Mouse (Mus musculus): ENCODE measurements around the gene Cdh3.
"Not testable (repeated sequence)": the region's sequence is repeated elsewhere in the genome, so short reads cannot be mapped to it uniquely, and the experiment has no call there.

Gene Cdh3

GRCm38 (mm10) chr8:106572175-106572574, 61.5 kb downstream of the Cdh3 start:
- not testable (repeated sequence) for DNase-seq

- DNase-seq, result not testable (repeated sequence)
These were observed 62.5 kb downstream of the Cdh3 start, which contains the start of gene Gm10073 for GRCm38 (mm10) chr8:106573168-106573567. Gm10073 (minus strand) TSS chr8:106573461.

DNA sequence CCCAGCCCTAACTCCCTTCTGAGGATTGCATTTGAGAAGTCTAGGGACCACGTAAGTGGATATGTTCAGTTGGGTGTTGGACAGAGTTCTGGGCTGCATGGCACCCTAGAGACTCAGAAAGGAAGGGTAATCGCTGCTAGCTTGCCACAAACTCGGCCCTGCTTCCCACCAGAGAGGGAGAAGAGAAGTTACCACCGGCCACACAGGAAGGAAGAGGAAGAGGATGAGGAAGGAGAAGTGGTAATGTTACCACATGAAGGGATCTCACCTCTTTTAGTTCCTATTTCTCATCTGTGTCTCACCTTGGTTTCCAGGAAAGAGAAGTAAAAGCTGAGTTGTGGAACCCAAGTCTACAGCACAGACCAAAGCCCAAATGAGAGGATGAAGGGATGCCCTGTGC, 63.6 kb downstream of the Cdh3 start:
- DNase-seq, result no peak

GRCm38 (mm10) chr8:106576849-106577555, 66.3 kb downstream of the Cdh3 start:
- peak; percentile 46 for DNase-seq

GRCm38 (mm10) chr8:106579510-106579909, 68.8 kb downstream of the Cdh3 start:
- DNase-seq, result no peak

DNA sequence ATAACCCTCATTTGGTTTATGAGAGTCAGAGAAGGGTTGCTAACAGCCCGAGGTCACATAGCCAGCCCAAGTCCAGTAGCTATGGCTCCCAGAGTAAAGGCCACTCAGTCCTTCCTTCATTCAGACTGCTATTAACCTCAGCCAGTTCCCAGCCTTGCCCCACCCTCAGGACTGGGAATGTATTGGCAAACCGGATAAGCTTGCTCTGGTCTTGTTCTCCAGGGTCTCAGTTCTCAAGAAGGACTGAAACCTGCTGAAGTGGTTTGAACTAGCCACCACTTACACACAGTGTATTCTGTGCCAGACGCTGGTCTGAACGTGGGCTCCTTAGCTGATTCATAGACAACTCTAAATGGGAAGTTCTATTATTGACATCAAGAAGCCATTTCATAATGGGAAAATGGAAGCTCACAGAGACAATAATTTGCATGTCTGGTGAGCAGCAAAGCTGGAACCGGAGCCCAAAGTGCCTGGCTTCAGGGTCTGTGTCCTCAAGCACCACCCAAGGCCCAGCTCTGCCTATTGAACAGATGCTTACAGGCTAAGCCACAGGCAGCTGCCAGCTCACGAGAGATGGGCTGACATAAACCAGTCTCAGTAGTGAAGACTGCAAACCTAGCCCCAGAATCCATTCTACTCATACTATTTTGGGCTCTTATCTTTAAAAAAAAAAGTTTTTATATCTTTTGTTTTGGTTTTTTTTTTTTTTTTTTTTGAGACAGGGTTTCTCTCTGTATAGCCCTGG, 70.8 kb downstream of the Cdh3 start:
- DNase-seq, result no peak

GRCm38 (mm10) chr8:106584942-106585670, 74.4 kb downstream of the Cdh3 start:
- no peak for DNase-seq

DNA sequence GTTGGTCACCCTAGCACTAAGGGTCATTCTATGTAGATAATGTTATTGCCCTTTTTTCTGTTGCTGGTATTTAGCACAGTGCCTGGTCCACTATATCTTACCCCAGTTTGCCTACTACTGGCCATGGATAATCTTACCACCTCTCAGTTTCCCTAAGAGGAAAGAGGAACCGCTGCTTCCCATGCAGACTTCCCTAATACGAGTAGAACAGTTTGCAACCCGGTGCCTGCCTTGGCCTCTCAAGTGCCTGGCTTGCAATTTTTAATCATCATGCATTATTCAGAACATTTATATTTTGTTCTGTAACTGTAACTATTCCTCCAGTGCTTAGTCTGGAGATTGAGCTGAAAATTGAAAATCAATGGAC, 75.0 kb downstream of the Cdh3 start:
- no peak for DNase-seq

DNA sequence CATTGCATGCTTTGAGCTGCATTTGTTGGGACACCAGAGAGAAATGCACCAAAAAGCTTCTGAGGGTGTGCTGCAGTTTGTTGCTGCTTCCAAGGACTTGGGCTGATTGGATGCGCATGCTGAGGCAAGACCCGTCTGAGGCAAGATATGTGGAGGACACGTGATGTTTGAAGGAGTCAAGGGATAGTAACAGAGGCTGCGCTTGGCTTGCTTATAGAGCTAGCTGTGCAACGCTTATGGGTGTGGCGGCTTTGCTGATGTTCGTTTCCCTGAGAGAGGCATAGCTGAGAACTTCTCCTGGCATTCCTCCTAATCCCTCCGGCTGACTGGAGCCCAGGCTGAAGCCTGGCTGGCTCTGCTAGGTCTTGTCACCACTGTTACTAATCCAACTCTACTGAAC, 76.2 kb downstream of the Cdh3 start:
- no peak for DNase-seq

DNA sequence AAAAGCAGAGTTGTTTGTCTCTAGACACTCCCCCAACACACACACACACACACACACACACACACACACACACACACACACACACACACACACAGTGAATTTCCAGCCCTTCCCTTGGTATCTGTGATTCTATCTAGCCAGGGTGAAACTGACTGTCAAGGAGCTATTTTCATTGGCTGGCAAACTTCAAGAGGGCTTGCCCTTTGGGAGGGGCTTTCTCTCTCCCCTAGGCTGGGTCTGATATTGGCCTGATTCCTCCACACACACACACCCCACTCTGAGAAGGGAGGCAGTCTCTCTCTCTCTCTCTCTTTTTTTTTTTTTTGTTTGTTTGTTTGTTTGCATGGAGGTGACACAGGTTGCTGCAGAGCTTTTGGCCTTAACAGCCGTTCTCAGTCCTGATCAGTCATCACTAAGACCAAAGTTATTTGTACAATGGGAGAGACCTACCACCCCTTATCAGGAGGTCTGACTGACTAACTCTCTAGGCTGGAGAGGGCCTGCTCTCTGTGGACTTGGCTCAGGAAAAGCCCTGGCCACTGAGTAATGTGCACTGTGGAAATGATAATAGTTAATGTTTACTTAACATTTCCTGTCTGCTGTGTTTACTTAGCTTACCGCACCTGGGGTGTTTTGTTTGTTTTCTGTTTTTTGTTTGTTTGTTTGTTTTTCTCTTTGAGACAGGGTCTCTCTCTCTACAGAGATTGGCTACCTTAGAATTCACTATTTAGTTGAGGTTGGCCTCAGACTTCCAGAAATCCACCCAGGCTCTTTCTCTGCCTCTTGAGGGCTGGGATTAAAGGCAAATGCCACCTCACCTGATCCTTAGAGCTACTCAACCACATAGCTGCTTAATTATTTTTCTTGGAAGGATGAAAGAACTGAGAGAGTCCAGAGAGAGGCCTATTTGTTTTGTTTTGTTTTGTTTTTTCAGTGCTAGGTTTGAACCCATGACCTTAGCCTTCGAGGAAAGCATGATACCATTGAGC, 78.0 kb downstream of the Cdh3 start:
- DNase-seq, result no peak

- no peak for DNase-seq
These were observed 81.8 kb downstream of the Cdh3 start for GRCm38 (mm10) chr8:106592458-106592857.

GRCm38 (mm10) chr8:106595623-106596022, 84.9 kb downstream of the Cdh3 start:
- DNase-seq, result not testable (repeated sequence)

DNA sequence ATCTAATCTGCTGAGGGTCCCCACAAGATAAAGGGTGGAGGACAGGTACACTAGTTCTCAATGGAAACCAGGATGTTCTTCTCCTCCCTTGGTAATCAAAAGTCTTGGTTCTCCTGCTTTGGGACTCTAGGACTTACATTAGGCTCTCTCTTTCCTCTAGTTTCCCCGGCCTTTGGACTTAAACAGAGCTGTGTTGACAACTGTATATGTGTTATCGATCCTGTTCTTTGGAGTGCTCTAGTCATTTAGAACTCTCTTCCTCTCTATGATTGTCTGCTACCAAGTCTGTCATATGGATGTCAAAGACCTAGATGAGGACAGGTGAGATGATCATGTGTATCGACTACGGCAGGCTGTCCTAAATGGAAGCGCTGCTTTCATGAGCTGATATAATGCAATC, 86.4 kb downstream of the Cdh3 start:
- no peak for DNase-seq

GRCm38 (mm10) chr8:106599265-106599979, 88.7 kb downstream of the Cdh3 start:
- no peak for DNase-seq

DNA sequence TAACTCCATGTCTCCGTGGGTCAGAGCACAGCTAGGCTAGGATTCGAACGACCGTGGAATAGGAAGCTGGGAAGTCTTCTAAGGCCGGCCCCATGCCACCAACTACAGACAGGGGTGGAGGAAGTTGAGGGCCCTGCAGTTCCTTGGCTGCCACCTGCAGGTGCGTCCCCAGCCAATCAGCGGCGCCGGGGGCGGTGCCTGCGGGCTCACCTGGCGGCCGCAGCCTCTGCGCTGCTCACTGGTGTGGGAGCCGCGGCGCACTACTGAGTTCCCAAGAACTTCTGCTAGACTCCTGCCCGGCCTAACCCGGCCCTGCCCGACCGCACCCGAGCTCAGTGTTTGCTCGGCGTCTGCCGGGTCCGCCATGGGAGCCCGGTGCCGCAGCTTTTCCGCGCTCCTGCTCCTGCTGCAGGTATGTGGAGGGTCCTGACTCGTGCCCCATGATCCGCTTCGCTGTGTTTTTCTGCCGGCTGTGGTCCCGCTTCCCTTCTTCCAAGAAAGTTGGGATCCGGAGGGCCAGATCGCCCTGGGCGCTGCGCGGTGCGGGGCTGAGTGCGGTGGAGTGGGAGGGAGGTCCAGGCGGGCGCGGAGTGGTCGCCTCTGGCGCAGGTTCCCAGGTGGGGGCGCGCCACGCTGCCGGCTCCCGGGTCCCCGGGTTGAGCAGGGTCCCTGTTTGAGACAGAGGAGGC, 92.6 kb downstream of the Cdh3 start, which contains the start of gene Cdh1:
Gene Cdh1, plus strand, starts transcription at position 221 of the 689 bp plus-strand sequence.
- DNase-seq, result peak; percentile 93

GRCm38 (mm10) chr8:106603933-106604332, 93.2 kb downstream of the Cdh3 start:
- no peak for DNase-seq

DNA sequence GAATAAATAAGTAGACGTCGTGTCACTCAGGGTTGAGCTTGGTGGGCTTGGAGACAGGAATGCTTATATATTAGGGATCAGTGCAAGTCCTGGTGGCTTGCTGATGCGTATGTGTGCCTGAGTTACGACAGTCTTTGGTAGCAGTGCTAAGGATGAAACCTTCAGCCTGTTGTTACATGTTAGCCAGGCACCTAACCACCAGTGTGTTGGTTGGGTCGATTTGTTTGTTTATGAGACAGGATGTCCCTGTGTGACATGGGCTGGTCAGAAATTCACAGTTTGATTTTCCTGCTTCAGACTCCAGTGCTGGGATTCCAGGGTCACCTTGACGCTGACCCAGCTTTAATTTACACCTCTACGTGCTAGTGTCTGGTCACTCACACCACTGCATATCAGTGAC, 95.0 kb downstream of the Cdh3 start:
- DNase-seq, result no peak

DNA sequence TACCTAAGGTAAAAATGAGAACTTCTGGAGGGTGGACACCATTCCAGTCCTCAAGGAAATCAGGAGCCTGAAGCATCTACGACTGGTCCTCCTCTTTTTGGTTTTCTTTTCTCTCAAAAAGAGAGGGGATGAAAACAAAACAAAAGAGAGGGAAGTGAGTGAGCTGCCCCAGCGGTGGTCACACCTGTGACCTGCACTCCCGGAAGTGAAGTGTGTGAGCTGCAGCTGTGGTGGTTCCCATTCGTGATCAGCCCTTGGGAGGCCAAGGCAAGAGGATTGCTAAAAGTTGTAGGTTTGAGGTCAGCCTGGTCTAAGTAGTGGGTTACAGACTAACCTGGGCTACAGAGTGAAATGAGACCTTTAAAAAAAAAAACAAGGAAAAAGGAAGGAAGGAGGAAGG, 95.4 kb downstream of the Cdh3 start:
- no peak for DNase-seq

DNA sequence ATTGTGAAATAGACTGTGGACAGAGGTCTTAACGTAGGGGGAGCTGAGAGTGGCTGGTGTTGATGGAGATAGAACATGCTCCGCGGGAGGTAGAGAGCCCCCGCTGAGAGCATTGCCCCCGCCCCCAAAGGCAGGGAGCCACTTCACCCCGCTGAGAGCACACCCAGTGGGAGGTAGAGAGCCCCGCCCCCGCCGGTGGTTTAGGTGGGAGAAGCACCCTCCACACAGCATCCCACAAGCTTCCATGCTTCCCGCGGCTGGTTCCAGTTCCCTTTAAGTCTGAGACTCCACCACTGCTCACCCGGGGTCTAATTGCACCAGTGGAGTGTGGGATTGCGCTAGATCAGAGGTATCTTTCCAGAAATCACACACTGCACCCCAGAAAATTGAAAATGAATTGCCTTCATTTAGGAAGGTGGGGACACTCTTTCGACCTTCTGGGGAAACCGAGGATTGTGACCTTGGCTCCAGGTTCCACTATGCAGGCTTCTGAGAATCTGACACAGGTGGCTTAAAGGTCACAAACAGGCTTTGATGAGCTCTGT, 96.0 kb downstream of the Cdh3 start:
- DNase-seq, result no peak

Data from kidney, postnatal 10 days (tissue).